Mouse (Mus musculus) WW6 (cell line): Measurements from ENCODE around the gene Tbc1d22a.
"Not testable (repeated sequence)": the region's sequence is repeated elsewhere in the genome, so short reads cannot be mapped to it uniquely, and the experiment has no call there.

Experiments used
- DNase-seq: peaks from one replicate; pipeline ENCODE4 v3.0.0-alpha.2; 2013; ENCODE audit warnings: low read depth, low spot score

Gene Tbc1d22a

DNA sequence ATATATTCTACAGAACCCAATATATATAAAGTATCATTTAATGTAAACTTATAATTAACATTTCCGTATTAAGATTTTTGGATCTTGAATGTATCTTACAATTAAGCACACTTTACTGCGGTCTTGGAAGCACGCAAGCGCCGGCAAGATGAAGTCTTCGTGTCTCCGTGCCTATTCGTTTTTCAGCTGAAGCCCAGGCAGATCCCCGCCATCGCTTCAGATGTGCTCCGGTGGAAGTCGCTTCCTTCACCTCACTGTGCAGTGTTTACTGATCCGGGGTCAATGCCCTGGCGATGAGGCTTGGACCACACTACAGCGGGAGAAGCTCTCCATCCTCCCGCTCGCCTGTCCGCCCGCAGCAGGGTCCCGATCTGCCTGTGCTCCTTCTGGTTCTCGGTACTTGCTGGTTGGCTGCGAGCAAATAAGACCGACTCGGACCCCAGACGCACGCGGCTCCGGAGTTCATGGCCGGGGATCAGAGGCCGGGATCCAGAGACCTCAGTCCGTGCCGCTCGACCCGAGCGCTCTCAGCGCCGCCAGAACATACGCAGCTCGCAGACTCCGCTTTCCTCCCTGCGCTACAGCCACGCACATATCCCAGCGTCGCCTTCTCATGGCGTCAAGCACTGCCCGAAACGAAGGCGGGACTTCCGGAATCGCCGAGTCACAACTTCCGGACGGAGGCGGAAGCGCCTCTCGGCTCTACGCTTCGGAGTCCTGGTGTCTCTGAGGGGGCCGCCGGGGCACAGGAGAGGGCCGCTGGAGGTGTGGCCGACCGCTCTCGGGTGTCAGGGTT lies at the start of gene Tbc1d22a:
Gene Tbc1d22a, plus strand, starts transcription at position 707 of the 796 bp plus-strand sequence.
- DNase-seq = peak; percentile 84

- DNase-seq = no peak
Measured at GRCm38 (mm10) chr15:86164718-86165345, 49.4 kb upstream of the Tbc1d22a start.

GRCm38 (mm10) chr15:86165811-86166590 lies 48.3 kb upstream of the Tbc1d22a start:
- no peak for DNase-seq

GRCm38 (mm10) chr15:86167032-86167655 lies 47.1 kb upstream of the Tbc1d22a start:
- no peak for DNase-seq

GRCm38 (mm10) chr15:86167787-86168504 lies 46.3 kb upstream of the Tbc1d22a start:
- no peak for DNase-seq

DNA sequence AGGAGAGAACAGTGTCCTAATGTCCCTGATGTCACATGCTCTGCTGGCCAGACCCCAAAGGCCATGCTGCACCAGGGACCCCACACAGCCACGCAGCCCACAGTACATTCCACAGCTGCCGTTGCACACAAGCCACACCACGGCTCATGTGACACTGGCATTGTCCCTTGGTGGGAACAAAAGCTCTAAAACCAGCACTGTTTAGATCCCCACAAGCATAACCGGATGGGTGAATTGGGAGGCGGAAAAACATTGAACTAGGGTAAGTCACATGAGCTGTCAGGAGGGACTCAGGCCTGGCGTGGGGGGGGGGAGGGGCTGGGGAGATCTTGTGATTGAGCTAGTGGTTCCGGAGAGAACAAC lies 45.8 kb upstream of the Tbc1d22a start:
- no peak for DNase-seq

GRCm38 (mm10) chr15:86168941-86169816 lies 45.1 kb upstream of the Tbc1d22a start:
- DNase-seq = no peak

DNA sequence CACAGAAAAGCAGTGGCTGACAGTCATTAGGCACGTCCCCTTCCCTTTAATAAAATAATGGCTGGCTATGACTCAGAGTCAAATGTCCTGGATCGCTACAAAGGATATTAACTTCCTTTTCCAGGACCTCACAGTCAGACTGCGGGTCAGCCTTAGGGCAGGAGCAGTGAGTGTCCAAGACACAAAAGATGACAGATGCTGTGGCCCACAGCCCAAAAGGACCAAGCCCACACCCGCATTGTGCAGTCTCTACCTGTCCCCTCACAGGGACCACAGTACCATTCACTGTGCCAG lies 44.5 kb upstream of the Tbc1d22a start:
- no peak for DNase-seq

GRCm38 (mm10) chr15:86171316-86171715 lies 42.9 kb upstream of the Tbc1d22a start:
- no peak for DNase-seq

- DNase-seq = no peak
Measured at GRCm38 (mm10) chr15:86172124-86172523, 42.1 kb upstream of the Tbc1d22a start.

DNA sequence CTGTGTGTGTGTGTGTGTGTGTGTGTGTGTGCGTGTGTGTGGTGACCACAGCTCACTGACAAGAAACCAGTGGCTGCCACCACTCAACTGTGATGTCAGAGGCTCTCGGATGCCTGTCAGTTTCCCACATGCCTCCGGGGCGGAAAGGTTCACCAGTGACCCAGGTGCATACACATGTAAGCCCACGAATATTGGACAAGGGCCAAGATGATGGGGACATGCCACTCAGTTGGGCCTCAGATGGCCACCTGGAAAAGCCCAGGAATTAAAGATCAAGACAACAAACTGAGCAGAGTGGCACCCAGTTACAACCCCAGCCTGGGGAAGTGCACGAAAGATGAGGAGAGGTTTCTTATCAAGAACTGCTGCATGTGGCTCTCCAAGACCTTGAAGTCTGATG lies 41.7 kb upstream of the Tbc1d22a start:
- no peak for DNase-seq

DNA sequence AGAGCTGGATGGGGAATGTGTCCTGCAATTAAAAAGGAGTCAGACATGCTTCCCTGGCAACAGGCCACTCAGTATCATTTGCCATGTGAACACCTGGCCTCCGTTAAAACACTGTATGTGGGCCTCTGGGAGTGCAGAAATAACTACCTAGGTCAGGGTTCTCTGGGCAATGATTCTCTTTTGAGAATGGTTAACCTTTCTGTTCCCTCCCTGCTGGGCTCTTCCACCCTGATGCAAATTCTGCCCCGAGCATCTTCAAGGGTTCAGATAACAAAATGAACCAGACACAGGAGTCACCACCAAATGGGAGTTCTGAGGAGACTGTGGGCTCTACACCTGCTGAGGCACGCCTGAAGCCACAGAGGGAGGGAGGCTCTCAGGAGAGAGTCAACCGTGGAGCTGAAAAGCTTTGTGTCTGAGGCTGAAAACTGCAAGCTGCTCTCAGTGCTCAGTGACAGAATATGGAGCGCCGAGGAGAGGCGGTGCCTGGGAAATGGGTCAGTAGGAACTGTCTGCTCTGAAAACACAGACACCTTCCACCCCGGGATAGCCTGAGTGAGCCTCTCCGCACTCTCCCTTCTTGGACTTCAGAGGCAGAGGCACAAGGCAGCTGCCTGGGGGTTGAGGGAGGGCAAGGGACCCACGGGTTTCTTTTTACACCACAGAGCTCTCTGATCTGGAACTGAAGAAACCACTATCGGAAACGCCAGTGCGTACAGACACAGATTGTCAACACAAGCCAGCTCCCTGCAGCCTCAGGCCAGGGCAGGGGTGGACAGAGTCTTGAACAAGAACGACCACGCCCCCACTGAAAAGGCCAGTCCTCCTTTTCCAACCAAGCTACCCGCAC lies 40.9 kb upstream of the Tbc1d22a start:
- DNase-seq = no peak

DNA sequence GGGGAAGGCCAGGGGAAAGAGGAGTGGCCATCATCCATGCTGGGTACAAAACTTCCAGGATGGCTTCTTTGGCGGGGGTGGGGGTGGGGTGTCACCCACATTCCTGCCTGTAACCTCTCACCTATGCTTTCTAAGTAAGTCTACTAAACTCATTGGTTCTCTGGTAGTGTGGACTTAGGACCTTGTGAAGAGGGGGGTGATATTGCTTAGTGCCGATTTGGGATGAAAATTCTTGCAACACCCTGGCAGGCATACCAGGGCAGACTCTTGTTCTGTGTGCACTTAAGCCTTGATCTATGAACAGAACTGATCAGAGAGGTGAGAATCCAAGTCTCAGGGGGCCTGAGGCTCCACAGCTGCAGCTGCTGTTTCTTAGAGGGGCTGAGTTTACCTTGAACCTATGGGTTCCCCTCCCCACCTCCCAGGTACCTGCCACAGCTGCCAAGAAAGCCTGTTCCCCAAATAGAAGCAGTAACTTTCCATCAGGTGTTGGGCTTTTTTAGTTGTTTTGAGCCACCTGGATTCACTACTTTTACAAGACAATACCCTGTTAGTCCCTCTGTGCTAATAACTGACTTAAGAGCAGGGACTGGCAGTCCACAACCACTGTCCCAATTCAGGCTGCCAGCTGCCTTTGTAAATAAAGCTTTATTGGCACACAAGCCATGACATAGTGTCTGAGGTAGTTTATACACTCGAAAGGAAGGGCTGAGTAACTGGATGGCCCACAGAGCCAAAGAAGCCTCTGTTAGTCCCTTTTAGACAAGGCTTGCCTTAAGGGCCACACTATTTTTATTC lies 38.8 kb upstream of the Tbc1d22a start:
- DNase-seq = no peak

GRCm38 (mm10) chr15:86176166-86176565 lies 38.1 kb upstream of the Tbc1d22a start:
- DNase-seq = no peak

- no peak for DNase-seq
Measured at GRCm38 (mm10) chr15:86176771-86177702, 37.2 kb upstream of the Tbc1d22a start.

DNA sequence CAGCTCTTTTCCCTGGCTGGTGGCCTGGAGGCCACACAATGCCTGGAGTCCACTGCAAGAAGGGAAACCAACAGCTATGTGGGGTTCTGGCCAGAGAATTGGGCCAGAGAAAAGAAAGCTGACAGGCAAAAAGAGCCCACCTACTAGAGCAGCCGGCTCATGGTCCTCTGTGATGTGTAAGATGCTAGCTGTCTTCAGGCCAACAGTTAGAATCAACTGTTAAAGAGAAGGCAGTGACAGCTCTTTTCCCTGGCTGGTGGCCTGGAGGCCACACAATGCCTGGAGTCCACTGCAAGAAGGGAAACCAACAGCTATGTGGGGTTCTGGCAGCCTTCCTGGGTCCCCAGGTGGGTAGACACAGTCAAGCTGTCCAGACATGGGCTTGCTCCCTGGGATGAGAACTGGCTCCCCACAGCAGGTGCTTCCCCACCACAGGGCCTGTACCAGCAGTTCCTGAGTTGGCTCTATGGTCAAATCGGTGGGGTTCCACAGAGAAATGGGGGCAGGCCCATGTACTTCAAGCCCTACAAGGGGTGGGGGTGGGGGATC lies 36.5 kb upstream of the Tbc1d22a start:
- not testable (repeated sequence) for DNase-seq

GRCm38 (mm10) chr15:86178594-86178993 lies 35.7 kb upstream of the Tbc1d22a start:
- no peak for DNase-seq
